Mouse (Mus musculus) common myeloid progenitor, adult 5-6 weeks (primary cell): ENCODE data around the gene Wbp2. TPM values are rescaled to one million over a fixed set of nuclear protein-coding genes. Genes with fewer than 3 reads are reported as not detected.

Experiments used
- ATAC-seq: replicated peaks from 2 replicates; pipeline ENCODE4 v1.8.0; 2016; ENCODE audit warnings: low read depth, mild to moderate bottlenecking, moderate TSS enrichment, inconsistent platforms; ENCODE audit not compliant: poor library complexity, severe bottlenecking
- total RNA-seq: library from RNA; stranded (forward); fragments of 200-1000, 187-1606 nt; gene quantifications from 2 replicates; pipeline ENCODE4 v1.2.3, GENCODE M21; 2017

The Wbp2 gene
- total RNA-seq, 1 experiment from 2014 or later, result 32.7 TPM

DNA sequence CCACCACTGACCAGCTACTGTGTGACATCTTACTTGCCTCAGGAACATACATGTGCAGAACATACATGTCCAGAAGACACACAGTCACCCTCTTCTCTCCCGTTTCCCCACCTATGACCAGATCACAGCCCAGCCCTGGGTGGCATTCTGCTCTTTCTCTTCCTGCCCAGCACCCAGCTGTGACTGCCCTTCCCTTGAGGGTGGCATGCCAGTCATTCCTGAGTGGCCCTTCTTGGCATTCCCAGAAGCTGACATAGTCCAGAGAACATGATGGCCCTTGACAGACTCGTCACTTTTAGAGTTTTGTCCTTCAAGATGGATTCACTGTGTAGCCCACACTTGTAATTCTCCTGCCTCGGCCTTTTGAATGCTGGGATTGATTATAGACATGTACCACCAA lies 14.2 kb downstream of the Wbp2 start:
- ATAC-seq, result no peak

DNA sequence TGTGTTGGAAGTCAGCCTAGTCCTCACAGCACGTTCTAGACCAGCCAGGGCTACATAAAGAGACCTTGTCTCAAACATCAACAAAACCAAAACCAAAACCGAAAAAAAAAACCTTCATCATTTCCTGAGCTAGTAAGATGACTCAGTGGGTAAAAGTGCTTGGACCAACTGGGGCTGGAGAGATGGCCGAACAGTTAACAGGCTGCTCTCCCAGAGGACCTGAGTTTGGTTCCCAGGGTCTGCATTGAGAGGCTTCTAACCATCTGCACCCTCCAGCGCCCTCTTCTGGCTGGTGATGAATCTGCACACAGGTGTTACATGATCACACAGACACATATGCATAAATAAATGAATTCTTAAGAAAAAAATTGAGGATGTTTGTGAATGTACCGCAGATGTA lies 15.3 kb downstream of the Wbp2 start:
- ATAC-seq, result peak; percentile 33

DNA sequence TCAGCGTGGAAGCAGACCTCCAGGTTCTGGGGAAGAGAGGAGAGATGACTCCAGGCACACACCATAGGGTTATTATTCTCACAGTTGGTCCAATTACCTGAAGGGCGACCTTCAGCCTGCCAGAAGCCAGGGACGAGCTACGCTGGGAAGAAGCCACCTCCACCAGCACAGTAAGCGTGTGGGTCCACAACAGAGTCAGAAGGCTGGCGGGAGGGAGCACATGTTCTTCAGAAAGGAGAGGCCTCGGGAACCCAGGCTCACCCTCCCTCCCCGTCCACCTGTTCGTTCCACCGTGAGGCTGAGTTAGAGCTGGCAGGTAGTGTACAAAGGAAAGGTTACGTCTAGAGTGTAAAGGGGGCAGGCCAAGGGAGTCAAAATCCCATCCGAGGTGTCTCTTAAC lies 21.4 kb downstream of the Wbp2 start:
- no peak for ATAC-seq

GRCm38 (mm10) chr11:116064187-116064867 lies 22.5 kb downstream of the Wbp2 start:
- ATAC-seq, result no peak

DNA sequence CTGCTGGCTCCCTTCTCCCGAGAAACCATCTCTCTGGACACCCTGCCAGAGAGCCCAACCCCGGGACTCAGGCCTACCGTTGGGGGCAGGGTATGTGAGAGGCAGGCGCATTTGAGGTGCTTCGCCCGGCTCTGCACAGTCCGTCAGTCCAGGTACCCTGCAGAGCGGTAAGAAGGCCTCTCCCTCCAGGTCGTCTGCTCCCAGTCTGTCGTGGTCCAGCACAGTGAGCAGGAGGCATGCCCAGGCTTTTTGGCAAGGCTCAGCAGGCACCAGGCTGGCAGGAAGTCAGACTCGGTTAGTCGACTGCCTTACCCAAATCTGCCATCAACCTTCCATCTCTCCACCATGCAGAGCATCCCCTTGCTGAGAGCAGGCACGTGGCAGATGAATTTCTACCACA lies 23.2 kb downstream of the Wbp2 start:
- ATAC-seq, result no peak

GRCm38 (mm10) chr11:116062521-116062920 lies 24.3 kb downstream of the Wbp2 start:
- ATAC-seq, result no peak

DNA sequence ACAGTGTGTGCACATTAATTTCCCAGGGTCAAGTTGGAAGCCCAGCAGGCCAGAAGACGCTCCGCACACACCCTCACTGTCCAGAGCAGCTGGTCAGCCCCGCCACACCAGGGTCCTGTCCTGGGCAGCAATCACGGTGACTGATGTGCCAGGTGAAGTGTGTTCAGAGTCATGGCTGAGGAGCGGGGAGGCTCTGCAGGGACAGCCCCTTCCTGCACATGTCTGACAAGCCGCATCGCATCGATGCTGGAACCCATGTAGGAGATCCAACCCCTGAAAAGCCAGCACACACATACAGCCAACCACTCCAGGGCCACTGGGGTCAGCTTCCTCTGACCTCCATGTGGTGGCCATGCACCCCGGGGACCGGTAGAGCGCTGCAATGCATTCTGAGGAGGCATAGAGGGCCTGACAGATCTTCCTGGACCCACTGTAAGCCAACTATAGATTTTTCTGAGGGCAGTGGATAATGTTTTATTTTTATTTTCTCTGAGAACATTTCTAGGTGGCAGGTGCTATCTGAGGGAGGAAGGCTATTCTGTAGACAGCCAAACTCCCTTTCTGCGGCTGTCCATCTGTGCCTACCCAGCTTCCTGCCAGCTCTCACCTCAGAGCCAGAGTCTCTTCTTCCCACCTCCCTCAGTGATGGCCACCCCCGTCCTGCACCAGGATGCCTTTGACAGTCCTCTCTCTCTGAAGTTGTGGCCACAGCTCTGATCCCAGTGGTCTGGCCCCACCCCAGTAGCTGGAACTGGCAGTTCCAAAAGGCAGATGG lies 25.0 kb downstream of the Wbp2 start:
- no peak for ATAC-seq

DNA sequence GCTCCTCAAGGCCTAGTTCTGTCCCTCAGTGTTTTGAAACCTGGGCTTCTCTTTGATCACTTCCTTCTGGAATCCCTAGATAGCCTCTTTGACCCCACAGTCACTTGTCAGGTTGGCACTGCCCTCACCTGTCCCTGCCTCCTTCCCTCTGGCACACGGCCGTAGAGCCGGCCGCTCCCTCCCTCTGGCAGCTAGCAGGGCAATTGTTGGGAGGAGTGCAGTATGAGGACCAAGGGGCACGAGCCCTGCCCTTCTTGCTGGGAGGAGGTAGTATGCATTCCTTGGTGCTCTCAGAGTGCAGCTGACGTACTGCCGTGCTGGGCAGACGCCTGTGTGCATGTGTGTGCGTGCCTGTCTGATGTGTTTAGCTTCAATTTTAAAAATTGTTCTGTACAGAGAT lies 26.2 kb downstream of the Wbp2 start:
- no peak for ATAC-seq

DNA sequence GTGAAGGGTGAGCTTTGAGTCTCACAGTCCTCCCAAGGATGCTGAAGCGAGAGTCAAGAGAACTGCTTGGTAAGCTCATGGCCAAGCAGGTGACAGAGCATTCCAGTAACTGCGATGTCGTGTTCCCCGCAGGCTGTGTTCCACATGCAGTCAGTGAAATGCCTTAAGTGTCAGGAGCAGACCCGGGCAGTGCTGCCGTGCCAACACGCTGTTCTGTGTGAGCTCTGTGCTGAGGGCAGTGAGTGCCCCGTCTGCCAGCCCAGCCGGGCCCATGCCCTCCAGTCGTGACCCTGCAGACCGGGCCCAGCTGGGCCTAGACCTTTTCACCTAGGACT lies 27.1 kb downstream of the Wbp2 start:
- ATAC-seq, result no peak

DNA sequence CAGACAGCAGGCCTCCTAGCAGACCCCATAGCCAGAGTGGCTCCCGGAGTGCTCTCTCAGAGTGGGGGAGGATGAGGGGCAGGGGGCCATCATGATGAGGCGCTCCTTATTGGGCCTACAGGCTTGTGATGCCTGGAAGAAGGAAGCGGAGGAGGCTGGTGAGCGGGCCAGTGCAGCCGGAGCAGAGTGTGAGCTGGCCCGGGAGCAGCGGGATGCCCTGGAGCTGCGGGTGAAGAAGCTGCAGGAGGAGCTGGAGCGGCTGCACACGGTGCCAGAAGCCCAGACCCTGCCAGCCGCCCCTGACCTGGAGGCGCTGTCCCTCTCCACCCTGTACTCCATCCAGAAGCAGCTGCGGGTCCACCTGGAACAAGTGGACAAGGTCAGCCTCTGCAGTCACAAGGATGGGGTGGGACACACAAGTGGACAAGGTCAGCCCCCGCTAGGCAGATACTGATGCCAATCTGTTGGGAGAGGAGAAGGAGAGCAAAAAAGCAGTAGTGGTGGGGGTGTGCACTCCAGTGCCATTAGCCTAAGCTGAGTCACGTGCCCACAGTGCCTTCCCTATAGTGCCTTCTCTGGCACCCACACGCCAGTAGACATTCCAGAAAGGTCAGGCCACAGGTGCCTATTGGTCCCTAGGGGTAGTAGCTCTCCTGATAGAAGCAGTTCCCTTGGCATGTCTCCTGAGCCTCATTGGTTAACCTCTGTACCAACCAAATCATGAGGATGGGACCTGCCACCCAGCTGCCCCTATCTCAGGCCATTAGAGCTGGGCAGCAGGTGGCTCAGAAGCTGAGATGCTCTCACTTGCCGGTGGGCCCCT lies 27.7 kb downstream of the Wbp2 start:
- ATAC-seq, result no peak

- no peak for ATAC-seq
These were observed 28.7 kb downstream of the Wbp2 start for GRCm38 (mm10) chr11:116058022-116058614.

DNA sequence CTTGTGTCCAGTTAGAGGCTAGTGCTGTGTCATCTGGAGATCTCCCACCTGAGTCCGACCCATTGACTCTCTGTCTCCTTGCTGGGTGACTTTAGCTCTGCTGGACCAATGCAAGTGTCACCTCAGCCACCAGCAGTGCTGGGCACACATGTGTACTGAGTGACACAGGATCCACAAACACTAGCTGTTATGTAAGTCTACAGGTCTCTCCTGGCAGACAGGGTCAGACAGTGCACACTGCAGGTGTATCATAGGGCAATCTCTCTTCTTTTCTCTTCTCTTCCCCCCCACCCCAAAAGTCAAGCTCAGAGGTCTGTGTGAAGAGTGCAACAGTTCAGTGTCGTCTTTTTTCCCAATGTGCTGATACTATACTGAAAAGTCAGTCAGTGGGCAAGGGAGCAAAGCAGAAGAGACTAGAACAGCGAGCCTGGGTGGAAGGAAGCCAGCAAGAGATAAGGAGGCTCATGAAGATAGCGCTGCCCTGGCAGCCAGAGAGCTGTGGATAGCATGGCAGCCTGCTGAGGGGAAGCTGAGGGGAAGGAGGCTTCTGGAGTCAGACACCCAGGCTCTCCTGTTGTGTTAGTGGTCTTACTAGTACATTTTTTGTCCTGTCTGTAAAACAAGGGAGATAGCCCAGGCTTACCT lies 29.4 kb downstream of the Wbp2 start:
- peak; percentile 62 for ATAC-seq

- no peak for ATAC-seq
These were observed 30.9 kb downstream of the Wbp2 start for GRCm38 (mm10) chr11:116055873-116056272.

- ATAC-seq, result no peak
These were observed 33.1 kb downstream of the Wbp2 start for GRCm38 (mm10) chr11:116053510-116054229.

GRCm38 (mm10) chr11:116050196-116050595 lies 36.6 kb downstream of the Wbp2 start:
- ATAC-seq, result no peak

DNA sequence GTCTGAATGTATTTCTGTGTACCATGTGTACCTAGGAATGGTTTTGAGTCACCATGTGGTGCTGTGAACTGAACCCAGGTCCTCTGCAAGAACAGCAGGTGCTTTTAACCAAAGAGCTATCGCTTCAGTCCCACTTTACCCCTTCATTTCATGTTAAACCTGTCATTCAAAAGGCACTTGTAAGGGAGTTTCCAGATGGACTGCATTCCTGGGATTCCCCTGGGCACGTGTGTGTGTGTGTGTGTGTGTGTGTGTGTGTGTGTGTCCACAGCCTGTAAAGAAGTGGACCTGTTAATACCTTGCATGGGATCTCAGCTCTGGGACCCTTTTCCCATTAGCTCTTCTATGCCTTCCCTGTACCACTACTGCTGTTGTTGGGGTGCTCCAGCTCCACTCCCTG lies 37.2 kb downstream of the Wbp2 start:
- no peak for ATAC-seq

- ATAC-seq, result no peak
These were observed 41.6 kb downstream of the Wbp2 start for GRCm38 (mm10) chr11:116045173-116045572.

GRCm38 (mm10) chr11:116043286-116043685 lies 43.5 kb downstream of the Wbp2 start:
- ATAC-seq, result no peak

DNA sequence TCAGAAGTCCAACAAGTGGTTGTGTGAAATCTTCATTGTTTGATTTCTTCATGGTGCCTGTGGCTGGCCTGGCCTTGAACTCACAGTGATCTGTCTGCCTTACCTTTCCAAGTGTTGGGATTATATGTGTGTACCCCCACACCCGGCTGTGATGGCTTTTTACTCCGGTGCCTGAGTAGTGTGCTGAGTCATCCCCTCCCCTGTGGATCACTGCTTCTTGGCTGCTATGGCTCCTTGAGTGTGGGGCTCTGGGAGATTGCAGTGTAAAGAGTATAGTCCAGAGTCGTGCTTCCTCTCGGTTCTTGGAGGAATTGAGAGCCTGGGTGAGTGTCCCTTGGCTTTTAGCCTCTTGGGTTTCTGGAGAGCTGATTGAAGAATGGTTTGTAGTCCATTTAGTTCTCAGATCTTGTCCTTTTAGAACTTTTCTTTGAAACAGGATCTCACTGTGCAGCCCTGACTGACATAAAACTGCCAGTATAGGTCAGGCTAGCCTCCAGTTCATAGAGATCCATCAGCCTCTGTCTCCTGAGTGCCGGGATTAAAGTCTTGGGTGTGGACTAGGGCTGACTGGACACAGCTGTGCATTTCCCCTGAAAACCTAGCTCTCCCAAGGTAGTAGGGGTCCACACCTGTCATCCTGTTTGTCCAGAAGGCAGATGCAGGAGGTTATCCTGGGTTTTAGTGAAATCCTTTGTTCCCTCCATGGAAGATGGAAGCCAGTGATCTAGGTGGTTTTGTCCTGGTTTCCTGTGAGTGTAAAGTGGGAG lies 44.2 kb downstream of the Wbp2 start:
- ATAC-seq, result no peak
